Mouse (Mus musculus): ENCODE measurements around the gene Pou2f3. TPM values are rescaled to one million over a fixed set of nuclear protein-coding genes. Genes with fewer than 3 reads are reported as not detected.

The Pou2f3 gene
- total RNA-seq, 2 experiments from 2014 or later, result 0.14 TPM; not detected in 1

DNA sequence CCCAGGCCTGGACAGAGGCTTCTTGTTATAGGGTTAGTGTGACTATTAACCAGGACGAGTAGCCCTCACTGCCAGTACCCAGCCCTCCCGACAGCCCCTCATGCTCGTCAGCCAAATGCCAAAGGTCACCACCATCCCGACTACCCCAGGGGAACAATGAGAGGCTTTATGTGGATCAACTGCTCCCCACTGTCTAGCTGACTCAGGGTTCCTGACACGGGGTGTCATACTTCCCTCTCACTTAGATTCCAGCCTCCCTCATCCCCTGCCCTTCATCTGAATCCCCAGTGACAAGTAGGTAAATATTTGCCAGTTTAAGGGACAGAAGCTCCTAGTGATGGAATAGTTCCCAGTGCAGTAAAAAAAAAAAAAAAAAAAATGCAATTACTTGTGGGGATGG is 22.1 kb upstream of the Pou2f3 start:
- no peak for DNase-seq (ENCODE audit: low spot score in 2 of 2)

GRCm38 (mm10) chr9:43231805-43232204 is 21.6 kb upstream of the Pou2f3 start:
- no peak for DNase-seq (ENCODE audit: low spot score in 2 of 2)

GRCm38 (mm10) chr9:43230886-43231285 is 20.7 kb upstream of the Pou2f3 start:
- DNase-seq (ENCODE audit: low spot score in 2 of 2), result no peak

GRCm38 (mm10) chr9:43229962-43230361 is 19.8 kb upstream of the Pou2f3 start:
- no peak for DNase-seq (ENCODE audit: low spot score in 2 of 2)

- no peak for DNase-seq (ENCODE audit: low spot score in 2 of 2)
Measured at GRCm38 (mm10) chr9:43229398-43229895, 19.3 kb upstream of the Pou2f3 start.

GRCm38 (mm10) chr9:43228745-43229144 is 18.6 kb upstream of the Pou2f3 start:
- DNase-seq (ENCODE audit: low spot score in 2 of 2), result no peak

DNA sequence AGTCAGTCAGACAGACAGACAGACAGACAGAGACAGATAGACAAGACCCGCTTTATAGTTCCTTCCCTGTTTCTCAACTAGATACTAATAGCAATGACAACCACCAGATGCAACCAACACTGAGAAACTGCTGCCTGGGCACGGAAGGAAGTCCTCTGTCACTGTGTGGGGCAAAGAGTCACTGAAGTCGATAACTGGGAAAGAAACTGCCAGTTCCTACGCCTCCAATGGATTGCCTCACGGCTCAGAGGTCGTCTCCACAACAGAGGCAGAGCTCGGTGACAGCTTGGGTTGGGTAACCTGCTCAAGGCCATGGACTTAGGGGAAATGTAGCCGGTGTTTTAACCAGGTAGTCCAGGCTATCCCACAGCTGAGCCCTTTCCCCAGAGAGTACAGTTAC is 17.5 kb upstream of the Pou2f3 start:
- no peak for DNase-seq (ENCODE audit: low spot score in 2 of 2)

- DNase-seq (ENCODE audit: low spot score in 2 of 2), result no peak
Measured at GRCm38 (mm10) chr9:43226573-43227160, 16.5 kb upstream of the Pou2f3 start.

DNA sequence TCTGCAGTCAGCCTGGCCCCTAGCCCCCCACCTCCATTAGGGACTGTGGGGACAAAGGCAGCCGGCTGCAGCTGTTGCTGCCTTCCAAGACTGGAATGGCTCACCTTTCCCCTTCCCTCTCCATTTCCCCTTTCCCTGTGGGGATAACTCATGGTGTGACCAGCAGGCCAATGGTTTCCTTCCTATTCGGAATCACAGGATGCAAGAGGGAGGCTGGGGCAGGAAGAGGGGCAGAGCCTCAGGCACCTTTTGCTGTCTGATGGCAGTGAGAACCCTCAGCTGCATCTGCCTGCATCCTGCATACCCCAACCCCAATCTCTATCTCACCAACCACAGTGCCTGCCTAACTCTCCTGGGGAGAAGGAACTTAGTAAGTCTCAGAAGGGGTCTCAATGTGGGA is 15.3 kb upstream of the Pou2f3 start:
- no peak for DNase-seq (ENCODE audit: low spot score in 2 of 2)

DNA sequence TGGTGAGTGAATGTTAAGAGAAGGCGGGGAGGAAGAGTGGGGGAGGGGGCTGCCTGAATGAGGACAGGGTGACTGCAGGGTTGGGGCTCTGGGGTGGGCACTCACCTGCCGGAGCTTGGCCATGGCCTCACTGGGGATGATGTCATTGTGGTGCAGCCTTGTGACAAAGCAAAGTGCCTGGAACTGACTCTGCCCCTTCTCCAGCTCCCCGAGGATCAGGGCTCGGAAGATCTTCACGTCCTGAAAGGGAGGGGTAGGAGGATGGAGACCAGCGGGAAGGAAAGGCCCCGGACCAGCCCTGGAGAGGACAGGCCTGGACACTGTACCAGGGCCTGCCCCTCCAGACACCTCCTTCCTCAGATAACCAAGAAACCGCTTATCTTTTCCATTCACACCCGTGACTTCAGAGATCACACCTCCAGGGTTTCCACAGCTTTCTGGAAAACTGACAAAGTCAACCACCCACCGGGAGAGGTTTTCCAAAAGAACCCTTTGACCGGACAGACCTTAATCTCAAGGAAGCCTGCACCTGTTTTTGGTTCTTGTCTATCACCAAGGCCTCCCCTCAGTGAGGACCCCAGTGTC is 14.7 kb upstream of the Pou2f3 start:
- no peak for DNase-seq (ENCODE audit: low spot score in 2 of 2)

DNA sequence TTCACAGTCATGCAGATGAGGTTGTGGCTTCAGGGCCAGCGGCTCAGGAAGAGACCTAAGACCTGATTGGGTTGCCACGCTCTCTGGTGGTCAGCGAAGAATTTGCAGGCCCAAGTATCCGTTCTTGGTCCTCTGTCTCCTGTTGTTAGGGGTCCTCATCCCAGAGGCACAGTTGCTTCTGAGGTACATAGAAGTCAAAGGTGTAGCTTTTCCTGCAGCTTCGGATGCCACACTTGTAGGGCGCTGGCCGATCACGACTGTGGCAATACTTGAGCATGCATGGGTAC is 12.2 kb upstream of the Pou2f3 start:
- DNase-seq (ENCODE audit: low spot score in 2 of 2), result no peak

- DNase-seq (ENCODE audit: low spot score in 2 of 2), result peak; percentile 56 to 70
Measured at GRCm38 (mm10) chr9:43221643-43222428, 11.7 kb upstream of the Pou2f3 start.

DNA sequence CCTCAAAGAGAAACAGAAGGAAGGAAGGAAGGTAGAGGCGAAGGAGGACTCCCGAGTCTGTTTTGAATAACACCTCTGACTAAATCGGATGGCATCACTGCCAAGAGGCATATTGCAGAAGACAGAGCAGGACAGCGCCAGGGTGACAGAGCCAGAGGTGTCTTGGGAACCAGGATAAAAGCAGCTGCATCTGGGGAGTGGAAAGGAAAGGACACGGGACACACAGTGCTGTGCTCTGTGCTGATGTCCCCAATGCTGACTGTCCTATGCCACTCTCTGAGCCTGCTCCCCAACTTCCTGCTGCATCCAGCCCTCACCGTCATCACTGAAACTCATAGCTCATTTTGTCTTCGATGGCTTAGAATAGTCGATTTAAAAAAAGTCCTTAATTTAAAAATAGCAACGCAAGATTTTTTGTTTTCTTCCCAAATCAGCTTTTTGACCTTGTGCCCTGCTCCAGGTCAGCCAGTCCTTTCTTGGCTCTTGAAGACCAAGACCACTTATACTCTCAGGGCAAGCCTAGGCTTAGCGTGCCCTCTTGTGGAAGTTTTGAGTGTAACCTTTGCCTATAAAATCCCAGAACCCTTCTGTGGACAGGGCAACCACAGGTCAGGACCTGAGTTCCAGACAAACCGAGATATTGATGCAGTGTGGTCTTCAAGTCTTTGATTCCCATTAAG is 742 bp upstream of the Pou2f3 start:
- no peak for DNase-seq (ENCODE audit: low spot score in 2 of 2)

DNA sequence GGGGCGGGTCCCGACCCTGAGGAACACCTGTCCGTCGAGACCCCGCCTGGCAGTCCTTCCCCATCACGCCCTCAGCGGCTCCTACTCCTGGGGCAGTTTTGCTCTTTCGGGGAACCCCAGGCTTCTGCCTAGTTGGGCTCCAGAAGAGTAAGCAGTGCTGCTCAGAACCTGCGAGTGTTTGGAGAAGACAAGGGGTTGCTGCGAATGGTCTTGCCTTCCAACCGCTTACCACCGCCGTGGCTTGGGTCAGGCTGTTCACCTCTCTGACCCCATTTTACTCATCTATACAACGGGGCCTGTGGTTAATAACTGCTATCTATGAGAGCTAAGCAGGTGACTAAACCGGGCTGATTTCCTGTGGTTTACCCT is 4.2 kb downstream of the Pou2f3 start:
- no peak for DNase-seq (ENCODE audit: low spot score in 2 of 2)

DNA sequence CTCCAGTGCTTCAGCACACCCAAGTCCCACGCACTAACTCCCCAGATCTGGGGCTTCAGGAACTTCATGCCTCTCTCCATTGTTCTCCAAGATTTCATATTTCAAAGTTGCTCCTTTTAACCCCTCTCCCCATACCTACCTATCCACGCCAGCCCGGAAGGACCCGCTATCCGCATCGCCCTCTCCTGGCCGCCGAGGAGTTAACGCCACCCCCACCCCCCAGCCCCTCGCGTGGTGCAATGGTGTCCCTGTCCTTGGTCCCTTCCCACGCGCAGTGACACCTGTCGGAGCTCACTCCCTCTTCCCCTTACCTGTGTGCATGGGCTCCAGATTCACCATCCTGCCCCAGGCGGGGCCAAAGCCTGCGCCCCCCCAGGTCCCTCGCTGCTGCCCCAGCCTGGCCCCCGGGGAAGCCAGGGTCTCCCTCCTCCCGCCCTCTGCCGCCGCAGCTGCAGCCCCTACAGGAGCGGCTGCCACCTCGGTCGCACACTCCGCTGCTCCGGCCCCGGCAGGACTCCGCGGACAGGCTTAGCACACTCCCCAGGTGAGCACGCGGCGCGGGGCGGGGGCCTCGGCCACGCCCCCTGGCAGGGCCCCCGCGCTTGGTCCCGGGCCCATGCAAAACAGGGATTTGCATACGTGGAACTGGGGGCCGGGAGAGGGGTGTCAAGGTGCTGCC is 4.7 kb downstream of the Pou2f3 start:
- no peak for DNase-seq (ENCODE audit: low spot score in 2 of 2)

GRCm38 (mm10) chr9:43200212-43200611 is 10.0 kb downstream of the Pou2f3 start:
- DNase-seq (ENCODE audit: low spot score in 2 of 2), result no peak

- DNase-seq (ENCODE audit: low spot score in 2 of 2), result no peak
Measured at GRCm38 (mm10) chr9:43194001-43194400, 16.2 kb downstream of the Pou2f3 start.

DNA sequence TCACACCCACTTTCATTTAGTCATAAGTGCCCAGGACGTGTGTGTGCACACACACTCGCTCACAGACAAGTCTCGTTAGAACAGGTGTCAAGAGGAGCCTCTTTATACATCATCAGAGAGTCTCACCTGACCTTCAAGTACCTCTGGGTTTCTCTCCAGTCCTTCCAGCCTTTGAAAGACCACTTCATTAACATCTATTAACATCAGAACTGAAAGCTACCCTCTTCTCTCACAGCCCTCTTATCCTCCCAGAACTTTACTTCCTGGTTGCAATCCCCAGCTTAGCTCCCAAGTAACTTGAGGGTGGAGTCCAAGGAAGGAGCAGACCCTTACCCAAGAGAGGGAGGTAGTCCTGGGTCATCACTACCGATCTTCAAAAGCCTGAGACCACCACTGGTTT is 18.6 kb downstream of the Pou2f3 start:
- no peak for DNase-seq (ENCODE audit: low spot score in 2 of 2)

GRCm38 (mm10) chr9:43189021-43189356 is 21.2 kb downstream of the Pou2f3 start:
- no peak for DNase-seq (ENCODE audit: low spot score in 2 of 2)

GRCm38 (mm10) chr9:43188309-43189020 is 21.7 kb downstream of the Pou2f3 start:
- no peak for DNase-seq (ENCODE audit: low spot score in 2 of 2)

GRCm38 (mm10) chr9:43179614-43180013 is 30.6 kb downstream of the Pou2f3 start:
- DNase-seq (ENCODE audit: low spot score in 2 of 2), result no peak

Measured in adrenal gland, postnatal 4 days (tissue).